Mouse (Mus musculus) stomach, postnatal 0 days (tissue): ENCODE measurements at regions not wholly inside any gene's neighbourhood (a gene's known extent, or its start where the extent isn't known, plus 50 kb on each side); places are given as distances from the start of the nearest gene placed in this dataset.

ENCODE experiments used
- ATAC-seq: fragments of 200-750 bp; cut with Nextera tagmentation; 2 replicates; pipeline ENCODE4 v1.8.0; 2017; ENCODE audit not compliant: low FRiP score, low TSS enrichment
- DNase-seq: peaks from one replicate; pipeline ENCODE4 v3.0.0-alpha.2; 2016; ENCODE audit warnings: low spot score
- H3K27ac ChIP-seq: fragments of 300-500 bp; sonication (generic); replicated peaks from 2 replicates; pipeline ENCODE4 v1.5.1; 2014; ENCODE audit warnings: mild to moderate bottlenecking, control low read depth
- H3K27me3 ChIP-seq: fragments of 300-500 bp; sonication (generic); 2 replicates; pipeline ENCODE4 v1.6.1; 2014; ENCODE audit warnings: low read length; ENCODE audit not compliant: control insufficient read depth, insufficient read depth
- H3K36me3 ChIP-seq: fragments of 300-500 bp; sonication (generic); 2 replicates; pipeline ENCODE4 v1.6.1; 2014; ENCODE audit warnings: low read length, mixed read lengths; ENCODE audit not compliant: control insufficient read depth, insufficient read depth
- H3K4me1 ChIP-seq: fragments of 300-500 bp; sonication (generic); replicated peaks from 2 replicates; pipeline ENCODE4 v1.6.1; 2014; ENCODE audit warnings: antibody characterized with exemption; ENCODE audit not compliant: control insufficient read depth, insufficient read depth
- H3K4me2 ChIP-seq: fragments of 300-500 bp; sonication (generic); replicated peaks from 2 replicates; pipeline ENCODE4 v1.6.1; 2014; ENCODE audit warnings: low read depth, mild to moderate bottlenecking, control low read depth, moderate library complexity
- H3K4me3 ChIP-seq: fragments of 300-500 bp; sonication (generic); 2 replicates; pipeline ENCODE4 v1.5.1; 2014; ENCODE audit warnings: low read depth, low read length, control low read depth
- H3K9ac ChIP-seq: fragments of 300-500 bp; sonication (generic); 2 replicates; pipeline ENCODE4 v1.6.1; 2014; ENCODE audit warnings: mild to moderate bottlenecking, low read length, control low read depth, mixed read lengths
- H3K9me3 ChIP-seq: fragments of 300-500 bp; sonication (generic); 2 replicates; pipeline ENCODE4 v1.6.1; 2016; ENCODE audit warnings: low read length; ENCODE audit not compliant: control insufficient read depth
- CTCF ChIP-seq: IDR thresholded peaks from 2 replicates; pipeline ENCODE4 v1.5.1; 2016; ENCODE audit warnings: antibody characterized with exemption, low read depth, mild to moderate bottlenecking, moderate library complexity
- EP300 ChIP-seq: optimal IDR thresholded peaks from 2 replicates; pipeline ENCODE3; 2016; ENCODE audit warnings: antibody characterized with exemption
- WGBS: fragments of 180-500 bp; shearing (Covaris S2); extraction: QIAGEN DNeasy Blood & Tissue Kit; methylation state at CpG from one replicate; pipeline ENCODE4 v1.1.7; 2014; 5-methylcytosine and 5-hydroxymethylcytosine counted together

GRCm38 (mm10) chr13:53880466-53881250 lies 174.8 kb downstream of the Drd1 start:
- H3K4me3 ChIP-seq, result no peak overlapping the region
- no peak for DNase-seq
- no peak overlapping the region for H3K9ac ChIP-seq
- H3K4me2 ChIP-seq, result no peak overlapping the region
- no peak for TF ChIP-seq EP300
- TF ChIP-seq CTCF, result no peak
- H3K9me3 ChIP-seq, result no peaks in the 10 kb centered on the region
- H3K4me1 ChIP-seq, result no peaks in the 10 kb centered on the region
- H3K36me3 ChIP-seq, result no peaks in the 10 kb centered on the region
- 65% methylated on average over 10 of the region's 10 CpGs for WGBS
- ATAC-seq, result no peak
- H3K27ac ChIP-seq, result no peak overlapping the region
- H3K27me3 ChIP-seq, result no peaks in the 10 kb centered on the region

GRCm38 (mm10) chr13:53875546-53875945 lies 180.0 kb downstream of the Drd1 start:
- 81% methylated on average over 4 of the region's 4 CpGs for WGBS
- H3K36me3 ChIP-seq, result no peaks in the 10 kb centered on the region
- no peak for TF ChIP-seq EP300
- TF ChIP-seq CTCF, result no peak
- H3K4me1 ChIP-seq, result no peaks in the 10 kb centered on the region
- DNase-seq, result no peak
- no peak for ATAC-seq
- no peak overlapping the region for H3K9ac ChIP-seq
- no peak overlapping the region for H3K27ac ChIP-seq
- no peak overlapping the region for H3K4me3 ChIP-seq
- H3K9me3 ChIP-seq, result no peaks in the 10 kb centered on the region
- no peak overlapping the region for H3K4me2 ChIP-seq
- H3K27me3 ChIP-seq, result no peaks in the 10 kb centered on the region

GRCm38 (mm10) chr13:53865323-53865722 lies 190.2 kb downstream of the Drd1 start:
- no peak for DNase-seq
- Histone ChIP-seq H3K4me3 (no peak overlapping the region), H3K9me3 (no peaks in the 10 kb centered on the region), H3K4me2 (no peak overlapping the region), H3K27ac (no peak overlapping the region), H3K4me1 (no peaks in the 10 kb centered on the region), H3K27me3 (no peaks in the 10 kb centered on the region), H3K36me3 (no peaks in the 10 kb centered on the region), H3K9ac (no peak overlapping the region)
- TF ChIP-seq CTCF (no peak), EP300 (no peak)
- 84% methylated on average over 5 of the region's 5 CpGs for WGBS
- ATAC-seq, result no peak

- DNase-seq (no peak), ATAC-seq (no peak)
- Histone ChIP-seq H3K9ac (no peak overlapping the region), H3K36me3 (no peaks in the 10 kb centered on the region), H3K4me1 (no peaks in the 10 kb centered on the region), H3K27me3 (no peaks in the 10 kb centered on the region), H3K9me3 (no peaks in the 10 kb centered on the region), H3K4me3 (no peak overlapping the region), H3K27ac (no peak overlapping the region), H3K4me2 (no peak overlapping the region)
- WGBS, result 40% methylated on average over 4 of the region's 4 CpGs
- TF ChIP-seq EP300, result no peak
- no peak for TF ChIP-seq CTCF
Observed at GRCm38 (mm10) chr13:53862336-53862735, 193.2 kb downstream of the Drd1 start.

GRCm38 (mm10) chr13:53854196-53854595 lies 201.3 kb downstream of the Drd1 start:
- Histone ChIP-seq H3K27ac (no peak overlapping the region), H3K4me3 (no peak overlapping the region), H3K36me3 (no peaks in the 10 kb centered on the region), H3K9ac (no peak overlapping the region), H3K4me1 (no peaks in the 10 kb centered on the region), H3K9me3 (no peaks in the 10 kb centered on the region), H3K27me3 (no peaks in the 10 kb centered on the region), H3K4me2 (no peak overlapping the region)
- no peak for ATAC-seq
- DNase-seq, result no peak
- WGBS, result 47% methylated on average over 2 of the region's 2 CpGs
- TF ChIP-seq CTCF (no peak), EP300 (no peak)

- H3K27me3 ChIP-seq, result no peaks in the 10 kb centered on the region
- H3K9ac ChIP-seq, result no peak overlapping the region
- DNase-seq (no peak), ATAC-seq (no peak)
- H3K36me3 ChIP-seq, result no peaks in the 10 kb centered on the region
- no peaks in the 10 kb centered on the region for H3K9me3 ChIP-seq
- H3K27ac ChIP-seq, result no peak overlapping the region
- WGBS, result 79% methylated on average over 9 of the region's 9 CpGs
- TF ChIP-seq CTCF (no peak), EP300 (no peak)
- H3K4me1 ChIP-seq, result no peaks in the 10 kb centered on the region
- H3K4me2 ChIP-seq, result no peak overlapping the region
- H3K4me3 ChIP-seq, result no peak overlapping the region
Observed at GRCm38 (mm10) chr13:53850146-53850545, 205.4 kb downstream of the Drd1 start.
